Mouse (Mus musculus): Measurements from ENCODE around the gene Vgf. TPM values are rescaled to one million over a fixed set of nuclear protein-coding genes. Genes with fewer than 3 reads are reported as not detected.

The Vgf gene
- total RNA-seq, 2 experiments from 2014 or later, result not detected

DNA sequence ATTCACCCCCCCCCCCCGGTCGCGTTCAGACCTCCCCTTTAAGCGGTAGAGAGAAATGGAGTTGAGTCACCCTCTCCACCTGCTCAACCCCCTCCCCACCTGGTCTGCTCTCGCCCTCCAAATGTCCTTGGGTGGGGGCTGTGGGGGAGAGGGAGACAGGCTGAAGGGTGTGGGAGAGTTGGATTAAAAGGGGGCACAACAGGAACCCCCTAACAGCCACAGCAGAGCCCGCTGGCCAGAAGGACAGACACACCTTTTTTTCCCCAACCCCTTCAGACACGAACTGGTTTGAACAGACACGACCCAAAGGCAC lies 3.0 kb downstream of the Vgf start:
- DNase-seq (ENCODE audit: low spot score), result no peak
- intact Hi-C loops (cut with DNase I), result no loop called here

DNA sequence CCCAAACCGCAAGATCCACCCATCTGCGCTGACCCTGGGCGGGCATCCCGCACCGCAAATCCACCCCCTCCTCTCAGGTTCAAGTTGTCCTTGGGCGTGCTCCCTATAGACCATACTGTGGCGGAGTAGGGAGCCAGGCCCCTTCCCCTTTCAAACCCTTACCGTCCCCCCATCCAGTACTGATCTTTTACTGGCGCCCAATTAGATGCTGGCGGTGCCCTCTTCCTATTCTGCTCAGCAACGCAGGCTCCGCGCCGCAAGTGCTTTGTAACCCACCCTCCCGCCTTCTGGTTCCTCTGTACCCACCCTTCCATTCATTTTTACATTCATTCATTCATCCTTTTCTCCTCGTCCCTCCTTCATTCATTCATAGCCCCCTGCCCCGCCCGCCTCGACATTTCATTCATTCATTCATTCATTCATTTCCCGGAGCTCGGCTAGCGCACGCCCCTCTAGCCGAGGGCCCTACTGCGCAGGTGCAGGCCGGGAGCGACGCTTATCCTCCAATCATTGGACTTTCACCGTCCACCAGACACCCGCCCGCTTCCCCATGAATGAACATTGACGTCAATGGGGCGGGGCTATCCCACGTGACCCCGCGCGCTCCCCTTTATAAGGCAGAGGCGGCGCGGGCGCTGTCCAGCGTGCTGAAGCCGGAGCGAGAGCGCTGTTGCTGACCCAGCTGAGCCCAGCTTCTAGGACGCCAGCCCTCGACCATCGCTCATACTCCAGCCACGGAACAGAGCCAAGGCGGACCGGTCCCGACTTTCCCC lies 3.6 kb downstream of the Vgf start:
- DNase-seq (ENCODE audit: low spot score), result peak; percentile 80
- intact Hi-C loops (cut with DNase I), result no loop called here

DNA sequence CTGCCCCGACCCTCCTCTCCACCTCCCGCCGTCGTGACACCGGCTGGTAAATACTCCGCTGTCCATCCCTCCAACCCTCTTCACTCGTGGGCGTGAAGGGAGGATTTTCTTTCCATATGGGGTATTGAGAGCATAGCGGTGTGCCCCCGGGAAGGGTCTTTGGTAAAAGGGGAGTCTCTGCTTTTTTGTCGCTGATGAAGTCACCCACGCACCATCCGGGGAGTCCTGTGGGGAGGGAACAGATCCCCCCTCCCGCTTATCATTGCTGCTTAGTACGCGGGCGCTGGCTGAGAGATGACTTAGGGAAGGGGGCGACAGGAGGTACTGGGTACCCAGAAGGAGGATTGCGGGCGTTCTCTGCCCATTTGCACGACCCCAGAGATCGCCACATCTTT lies 4.2 kb downstream of the Vgf start:
- intact Hi-C loops (cut with DNase I), result no loop called here
- no peak for DNase-seq (ENCODE audit: low spot score)

GRCm38 (mm10) chr5:137031076-137032032 lies 5.2 kb downstream of the Vgf start:
- DNase-seq (ENCODE audit: low spot score), result no peak
- intact Hi-C loops (cut with DNase I), result no loop called here

- no peak for DNase-seq (ENCODE audit: low spot score)
- intact Hi-C loops (cut with DNase I), result no loop called here
These were observed 5.8 kb downstream of the Vgf start for GRCm38 (mm10) chr5:137032033-137032421.

- DNase-seq (ENCODE audit: low spot score), result peak; percentile 69
- intact Hi-C loops (cut with DNase I), result no loop called here
These were observed 6.5 kb downstream of the Vgf start for GRCm38 (mm10) chr5:137032641-137033074.

DNA sequence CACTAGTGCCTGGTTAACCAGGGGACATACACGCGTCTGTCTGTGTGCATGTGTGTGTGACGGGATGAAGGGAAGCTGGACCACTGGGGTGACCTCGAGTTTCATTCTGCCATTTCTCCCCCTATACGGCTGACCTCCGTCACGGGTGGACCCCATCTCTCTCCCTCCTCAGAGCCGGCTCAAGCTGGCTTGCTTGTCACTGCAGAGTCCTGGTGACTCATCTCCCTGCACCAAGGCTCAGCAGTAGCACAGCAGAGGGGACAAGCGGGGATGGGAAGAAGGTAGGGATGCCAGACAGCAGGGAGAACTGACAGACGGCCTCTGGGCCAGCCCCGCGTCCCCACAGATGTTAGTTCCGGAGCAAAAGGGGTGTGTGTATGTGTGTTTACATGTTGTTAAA lies 10.0 kb downstream of the Vgf start:
- intact Hi-C loops (cut with DNase I), result no loop called here
- no peak for DNase-seq (ENCODE audit: low spot score)

GRCm38 (mm10) chr5:137039453-137039852 lies 13.3 kb downstream of the Vgf start:
- DNase-seq (ENCODE audit: low spot score), result no peak
- intact Hi-C loops (cut with DNase I), result no loop called here

DNA sequence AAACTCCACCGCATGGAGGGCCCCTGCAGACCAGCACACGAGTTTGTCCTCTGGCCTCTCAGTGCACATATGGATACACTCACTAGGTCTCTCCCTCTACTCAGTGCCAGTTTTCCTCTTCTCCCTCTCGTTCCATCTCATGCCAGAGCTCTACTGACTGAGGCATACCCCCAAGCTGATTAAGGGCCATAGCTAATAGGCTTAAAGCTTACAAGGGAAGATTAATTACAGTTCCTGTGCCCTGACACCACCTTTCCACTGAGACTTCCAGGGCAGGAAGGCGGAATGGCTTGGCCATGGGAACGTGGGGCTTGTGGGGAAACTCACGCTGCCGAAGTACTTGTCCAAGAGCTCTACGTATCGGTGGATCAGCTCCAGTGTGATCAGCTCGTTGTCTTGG lies 15.2 kb downstream of the Vgf start:
- DNase-seq (ENCODE audit: low spot score), result no peak
- intact Hi-C loops (cut with DNase I), result no loop called here

DNA sequence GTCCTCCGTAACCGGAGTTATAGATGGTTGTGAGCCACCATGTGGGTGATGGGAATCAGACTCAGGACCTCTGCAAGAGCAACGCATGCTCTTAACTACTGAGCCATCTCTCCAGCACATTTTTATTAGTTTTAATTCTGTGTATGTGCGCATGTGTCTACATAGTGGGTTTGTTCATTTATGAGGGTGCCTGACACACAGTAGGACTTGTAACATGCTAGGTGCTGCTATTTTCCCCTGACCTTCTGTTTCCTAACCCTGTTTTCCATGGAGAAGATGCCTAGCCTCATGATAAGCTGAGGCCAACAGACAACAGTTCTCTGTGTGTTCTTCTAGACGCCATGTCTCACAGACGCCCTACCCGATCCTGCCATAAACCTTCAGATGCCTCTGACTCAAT lies 17.8 kb downstream of the Vgf start:
- DNase-seq (ENCODE audit: low spot score), result no peak
- intact Hi-C loops (cut with DNase I), result no loop called here

DNA sequence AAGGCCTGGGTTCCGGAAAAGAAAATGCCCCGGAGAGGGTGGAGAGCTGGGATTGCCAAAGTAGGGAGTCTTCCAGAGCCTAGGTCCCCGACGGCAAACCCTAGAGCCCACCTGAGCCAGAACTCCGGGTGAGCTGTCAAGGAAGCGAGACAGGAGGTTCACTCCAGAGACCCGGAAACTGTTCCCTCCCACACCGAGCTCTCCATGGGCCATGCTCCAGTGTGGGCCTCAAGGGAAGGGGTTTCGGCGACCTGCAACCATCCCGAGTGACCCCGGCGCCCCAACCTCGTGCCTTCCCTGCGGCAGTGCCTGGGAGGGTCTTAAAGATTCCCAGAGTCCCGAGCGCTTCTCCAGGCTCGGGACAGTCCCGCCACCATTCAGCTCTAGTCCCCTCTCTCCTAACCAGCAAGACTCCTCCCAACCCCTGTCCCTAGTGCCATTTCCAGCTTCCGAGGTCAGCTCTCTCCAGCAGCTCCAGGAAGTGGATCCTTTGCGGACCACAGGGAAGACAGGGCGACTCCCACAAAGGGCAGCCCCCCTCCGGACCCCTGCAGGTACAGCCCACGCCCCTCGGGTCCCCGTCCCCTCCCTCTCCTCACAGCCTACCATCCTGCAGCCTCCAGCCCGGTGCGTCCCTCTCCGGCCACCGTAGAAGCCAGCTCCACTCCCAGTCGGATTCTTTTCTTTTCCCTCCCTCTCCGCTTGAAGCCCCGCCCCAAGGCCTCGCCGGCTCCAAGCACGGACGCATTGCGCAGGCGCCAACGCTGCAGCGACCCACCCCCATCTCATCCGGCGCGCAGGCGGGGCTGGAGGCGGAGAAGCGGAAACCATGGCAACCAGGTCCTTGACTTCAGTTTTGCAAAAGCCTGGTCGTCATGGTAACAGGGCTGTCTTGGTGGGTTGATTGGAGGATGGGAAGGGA lies 19.5 kb downstream of the Vgf start, which contains the start of gene Ap1s1:
Gene Ap1s1, minus strand, starts transcription at position 734 of the 922 bp plus-strand sequence.
- intact Hi-C loops (cut with DNase I), result no loop called here
- DNase-seq (ENCODE audit: low spot score), result peak; percentile 94

DNA sequence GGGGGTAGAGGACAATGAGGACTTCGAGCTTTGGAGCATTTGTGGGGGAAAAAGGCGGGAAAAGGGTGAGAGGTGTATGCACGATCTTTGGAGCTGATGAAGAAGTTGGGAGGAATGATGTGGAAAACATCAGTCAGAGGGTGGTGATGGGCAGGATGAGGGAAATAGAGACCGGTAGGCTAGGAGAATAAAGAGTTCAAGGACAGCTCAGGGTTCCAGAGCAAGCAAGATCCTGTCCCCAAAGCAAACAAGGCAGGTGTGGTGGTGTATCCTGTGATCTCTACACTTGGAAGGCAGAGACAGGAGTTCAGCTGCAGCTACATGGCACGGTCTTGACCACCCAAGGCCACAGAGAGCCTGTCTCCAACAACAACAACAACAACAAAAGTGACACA lies 20.1 kb downstream of the Vgf start:
- DNase-seq (ENCODE audit: low spot score), result no peak
- intact Hi-C loops (cut with DNase I), result no loop called here

DNA sequence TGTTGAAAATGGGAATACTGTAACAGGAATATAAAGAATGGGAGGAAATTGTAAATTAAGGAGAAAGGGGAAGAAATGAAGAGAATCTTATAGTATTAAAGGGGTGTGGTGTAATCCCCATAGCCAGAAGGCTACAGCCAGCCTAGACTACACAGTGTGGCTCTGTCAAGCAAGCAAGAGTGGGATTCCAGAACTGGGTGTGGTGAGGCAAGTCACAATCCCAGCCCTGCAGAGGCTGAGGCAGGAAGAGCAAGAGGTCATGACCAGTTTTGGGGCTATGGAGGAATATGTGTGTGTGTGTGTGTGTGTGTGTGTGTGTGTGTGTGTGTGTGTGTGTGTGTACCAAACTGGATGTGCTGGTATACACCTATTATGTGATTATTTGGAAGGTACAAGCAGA lies 20.8 kb downstream of the Vgf start:
- DNase-seq (ENCODE audit: low spot score), result no peak
- intact Hi-C loops (cut with DNase I), result no loop called here

DNA sequence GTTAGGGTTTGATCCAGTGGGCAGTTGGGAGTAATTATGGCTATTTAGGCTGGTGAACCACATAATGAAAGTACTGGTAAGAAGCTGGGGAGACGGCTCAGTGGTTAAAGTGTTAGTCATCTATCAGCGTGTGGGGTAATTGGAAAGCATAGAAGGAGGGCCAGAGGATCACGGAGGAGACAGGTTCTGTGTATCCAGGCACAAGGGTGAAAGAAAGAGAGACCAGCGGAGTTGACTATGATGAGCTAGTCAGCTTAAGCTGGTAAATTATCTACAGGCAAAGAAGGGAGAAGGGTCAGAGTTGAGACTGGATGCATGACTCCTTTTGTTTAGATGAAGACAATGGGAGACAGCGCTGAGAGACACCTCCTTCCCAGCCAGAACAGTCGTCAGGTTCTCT lies 24.9 kb downstream of the Vgf start:
- DNase-seq (ENCODE audit: low spot score), result no peak
- intact Hi-C loops (cut with DNase I), result no loop called here

GRCm38 (mm10) chr5:137051914-137052505 lies 25.8 kb downstream of the Vgf start:
- DNase-seq (ENCODE audit: low spot score), result no peak
- intact Hi-C loops (cut with DNase I), result no loop called here

DNA sequence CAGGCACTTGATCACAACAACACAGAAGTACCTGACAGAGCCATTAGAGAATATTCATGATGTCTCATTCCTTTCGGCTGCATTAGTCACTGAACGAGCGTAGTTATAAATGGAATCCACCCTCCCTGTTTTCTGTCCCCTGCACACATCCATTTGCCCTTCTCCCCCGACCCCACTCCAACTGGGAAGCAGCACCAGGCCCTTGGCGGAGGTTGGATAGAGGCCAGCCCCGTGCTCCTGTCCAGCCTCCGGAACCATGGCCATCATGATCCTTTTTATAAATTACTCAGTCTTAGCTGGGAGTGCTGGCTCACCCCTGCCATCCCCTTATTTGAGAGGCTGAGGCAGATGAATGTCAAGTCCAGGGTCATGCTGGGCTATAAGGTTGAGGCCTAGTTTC lies 28.1 kb downstream of the Vgf start:
- no peak for DNase-seq (ENCODE audit: low spot score)
- intact Hi-C loops (cut with DNase I), result no loop called here

DNA sequence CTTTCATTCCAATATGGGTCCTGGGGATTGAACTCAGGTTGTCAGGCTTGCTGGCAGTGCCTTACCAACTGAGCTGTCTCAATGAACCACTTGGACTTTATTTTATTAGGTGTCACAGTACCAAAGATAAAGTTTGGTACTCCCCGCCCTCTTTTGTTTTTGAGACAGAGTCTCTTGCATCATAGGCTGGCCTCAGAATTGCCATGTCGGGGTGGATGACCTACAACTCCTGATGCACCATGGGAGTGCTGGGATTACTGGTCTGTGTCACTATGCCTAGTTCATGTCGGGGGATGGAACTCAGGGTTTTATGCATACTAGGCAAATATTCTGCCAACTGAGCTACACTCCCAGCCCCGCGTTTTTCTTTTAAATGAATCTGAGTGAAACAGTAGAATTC lies 28.7 kb downstream of the Vgf start:
- intact Hi-C loops (cut with DNase I), result no loop called here

DNA sequence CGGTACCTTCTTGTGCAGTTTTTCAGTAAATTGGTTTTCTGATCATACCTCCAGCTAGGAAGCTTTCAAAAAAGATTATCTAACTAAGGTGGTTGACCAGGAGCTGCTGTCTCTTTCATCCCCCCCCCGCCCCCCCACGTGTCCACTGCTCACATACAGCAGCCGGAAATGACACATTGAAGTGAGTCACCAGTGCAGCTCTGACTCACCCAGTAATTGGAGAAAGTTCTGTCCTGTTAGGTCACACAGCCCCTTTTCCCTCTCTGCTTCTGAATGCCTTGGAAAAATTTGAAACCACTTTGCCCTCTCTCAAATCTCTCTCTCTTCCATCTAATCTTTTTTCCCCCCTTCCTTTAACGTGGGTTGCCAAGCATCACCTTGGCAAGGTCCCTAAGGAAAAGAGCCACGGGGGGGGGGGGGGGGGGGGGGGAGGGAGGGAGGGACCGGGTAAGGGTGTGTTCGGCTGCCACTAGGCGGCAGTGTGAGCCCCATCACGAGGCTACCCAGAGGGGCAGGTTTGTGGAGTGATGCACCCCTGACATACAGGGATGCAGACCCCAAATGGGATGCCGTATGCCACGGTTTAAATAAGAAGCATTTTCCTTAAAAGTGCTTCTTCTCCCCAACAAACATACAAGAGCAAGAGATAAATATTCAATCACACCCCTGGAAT lies 35.8 kb downstream of the Vgf start:
- DNase-seq (ENCODE audit: low spot score), result no peak
- intact Hi-C loops (cut with DNase I), result loop anchor here (1.0 kb wide), 1 partner anchor 45 kb away; no protein-coding TSS in a partner anchor

More for the DNA sequence above, 28.7 kb downstream of the Vgf start:
- no peak for DNase-seq (ENCODE audit: low spot score)

GRCm38 (mm10) chr5:137062601-137063000 lies 36.4 kb downstream of the Vgf start:
- intact Hi-C loops (cut with DNase I), result loop anchor here (1.0 kb wide), 1 partner anchor 45 kb away; no protein-coding TSS in a partner anchor
- no peak for DNase-seq (ENCODE audit: low spot score)
